Mouse (Mus musculus): ENCODE results near the gene Egr2. TPM values are rescaled to one million over a fixed set of nuclear protein-coding genes. Genes with fewer than 3 reads are reported as not detected.
A peak's percentile ranks its signal among the peaks of the same experiment; 100 is the strongest.

Gene Egr2
- polyA plus RNA-seq (2014; fragmentation: Nextera tagmentation; extraction: Ambion mirVana) = 0.97 and 0.99 TPM in 2 replicates

GRCm38 (mm10) chr10:67535256-67535655, at the start of gene Egr2:
Egr2 (plus strand) TSS chr10:67535475.
- Histone ChIP-seq H3K4me2 (replicated peaks; ENCODE audit: low read depth, low read length) (peak within 1 kb of the TSS; percentile 95), H3K4me3 (ENCODE audit: low read length) (peak within 1 kb of the TSS; percentile 62), H3K27me3 (ENCODE audit: control insufficient read depth, insufficient read depth, low read length) (peaks cover 61% of the 10 kb centered on the region), H3K27ac (ENCODE audit: low read depth, low read length) (no peak within 1 kb of the TSS), H3K4me1 (ENCODE audit: control insufficient read depth, insufficient read depth, low read length) (peaks cover 16% of the 10 kb centered on the region), H3K36me3 (ENCODE audit: control insufficient read depth, insufficient read depth, low read length) (no peaks in the 10 kb centered on the region), H3K9ac (ENCODE audit: low read depth, low read length) (peak within 1 kb of the TSS; percentile 34), H3K9me3 (ENCODE audit: control insufficient read depth, low read length) (no peaks in the 10 kb centered on the region)
- ATAC-seq (ENCODE audit: low FRiP score, low TSS enrichment) = no peak
- 1% methylated on average over 37 of the region's 37 CpGs for WGBS

DNA sequence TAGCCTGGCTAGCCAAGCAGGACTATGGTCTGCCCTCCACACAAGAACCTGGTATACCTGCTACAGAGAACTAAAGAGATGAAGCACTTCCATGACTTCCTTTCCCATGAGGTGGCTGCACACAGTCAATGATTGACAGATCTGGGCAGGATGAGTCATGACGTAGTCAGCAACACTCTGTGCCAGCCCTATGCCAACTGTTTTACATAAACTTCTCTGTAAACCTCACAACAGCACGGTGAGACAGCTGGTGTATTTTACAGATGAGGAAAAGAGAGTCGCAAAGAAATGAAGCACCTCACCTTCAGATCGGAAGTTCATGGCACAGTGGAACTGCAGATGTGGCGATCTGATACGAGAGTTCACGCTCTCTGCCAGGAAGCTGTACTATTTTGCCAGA, 47.8 kb upstream of the Egr2 start:
- whole genome bisulfite sequencing = 86% methylated on average over 7 of the region's 7 CpGs
- H3K4me2 ChIP-seq (replicated peaks; ENCODE audit: low read depth, low read length) = no peak overlapping the region
- no peak overlapping the region for H3K27ac ChIP-seq (ENCODE audit: low read depth, low read length)
- ATAC-seq (ENCODE audit: low FRiP score, low TSS enrichment) = no peak
- no peaks in the 10 kb centered on the region for H3K27me3 ChIP-seq (ENCODE audit: control insufficient read depth, insufficient read depth, low read length)
- H3K9me3 ChIP-seq (ENCODE audit: control insufficient read depth, low read length) = peaks cover 8% of the 10 kb centered on the region; the same call in 1 of the 2 replicates
- no peaks in the 10 kb centered on the region for H3K36me3 ChIP-seq (ENCODE audit: control insufficient read depth, insufficient read depth, low read length)
- H3K4me1 ChIP-seq (ENCODE audit: control insufficient read depth, insufficient read depth, low read length) = no peaks in the 10 kb centered on the region
- no peak overlapping the region for H3K9ac ChIP-seq (ENCODE audit: low read depth, low read length)
- H3K4me3 ChIP-seq (ENCODE audit: low read length) = no peak overlapping the region

- WGBS = 78% methylated on average over 6 of the region's 6 CpGs
- no peaks in the 10 kb centered on the region for H3K27me3 ChIP-seq (ENCODE audit: control insufficient read depth, insufficient read depth, low read length)
- ATAC-seq (ENCODE audit: low FRiP score, low TSS enrichment) = no peak
- H3K9ac ChIP-seq (ENCODE audit: low read depth, low read length) = no peak overlapping the region
- peaks cover 5% of the 10 kb centered on the region; the same call in 1 of the 2 replicates for H3K9me3 ChIP-seq (ENCODE audit: control insufficient read depth, low read length)
- no peak overlapping the region for H3K4me2 ChIP-seq (replicated peaks; ENCODE audit: low read depth, low read length)
- no peak overlapping the region for H3K4me3 ChIP-seq (ENCODE audit: low read length)
- H3K4me1 ChIP-seq (ENCODE audit: control insufficient read depth, insufficient read depth, low read length) = no peaks in the 10 kb centered on the region
- H3K36me3 ChIP-seq (ENCODE audit: control insufficient read depth, insufficient read depth, low read length) = no peaks in the 10 kb centered on the region
- no peak overlapping the region for H3K27ac ChIP-seq (ENCODE audit: low read depth, low read length)
Observed at GRCm38 (mm10) chr10:67489836-67490235, 45.4 kb upstream of the Egr2 start.

- H3K27ac ChIP-seq (ENCODE audit: low read depth, low read length) = no peak overlapping the region
- H3K4me2 ChIP-seq (replicated peaks; ENCODE audit: low read depth, low read length) = no peak overlapping the region
- H3K4me3 ChIP-seq (ENCODE audit: low read length) = no peak overlapping the region
- no peaks in the 10 kb centered on the region for H3K36me3 ChIP-seq (ENCODE audit: control insufficient read depth, insufficient read depth, low read length)
- no peaks in the 10 kb centered on the region for H3K9me3 ChIP-seq (ENCODE audit: control insufficient read depth, low read length)
- H3K9ac ChIP-seq (ENCODE audit: low read depth, low read length) = no peak overlapping the region
- WGBS = 88% methylated on average over 5 of the region's 5 CpGs
- H3K4me1 ChIP-seq (ENCODE audit: control insufficient read depth, insufficient read depth, low read length) = no peaks in the 10 kb centered on the region
- H3K27me3 ChIP-seq (ENCODE audit: control insufficient read depth, insufficient read depth, low read length) = no peaks in the 10 kb centered on the region
- no peak for ATAC-seq (ENCODE audit: low FRiP score, low TSS enrichment)
Observed at GRCm38 (mm10) chr10:67490632-67491031, 44.6 kb upstream of the Egr2 start.

GRCm38 (mm10) chr10:67492161-67492571, 43.1 kb upstream of the Egr2 start:
- H3K9me3 ChIP-seq (ENCODE audit: control insufficient read depth, low read length) = no peaks in the 10 kb centered on the region
- no peak overlapping the region for H3K4me2 ChIP-seq (replicated peaks; ENCODE audit: low read depth, low read length)
- no peak overlapping the region for H3K4me3 ChIP-seq (ENCODE audit: low read length)
- no peaks in the 10 kb centered on the region for H3K36me3 ChIP-seq (ENCODE audit: control insufficient read depth, insufficient read depth, low read length)
- no peak for ATAC-seq (ENCODE audit: low FRiP score, low TSS enrichment)
- WGBS = 75% methylated on average over 11 of the region's 11 CpGs
- no peak overlapping the region for H3K27ac ChIP-seq (ENCODE audit: low read depth, low read length)
- no peaks in the 10 kb centered on the region for H3K4me1 ChIP-seq (ENCODE audit: control insufficient read depth, insufficient read depth, low read length)
- no peaks in the 10 kb centered on the region for H3K27me3 ChIP-seq (ENCODE audit: control insufficient read depth, insufficient read depth, low read length)
- no peak overlapping the region for H3K9ac ChIP-seq (ENCODE audit: low read depth, low read length)

DNA sequence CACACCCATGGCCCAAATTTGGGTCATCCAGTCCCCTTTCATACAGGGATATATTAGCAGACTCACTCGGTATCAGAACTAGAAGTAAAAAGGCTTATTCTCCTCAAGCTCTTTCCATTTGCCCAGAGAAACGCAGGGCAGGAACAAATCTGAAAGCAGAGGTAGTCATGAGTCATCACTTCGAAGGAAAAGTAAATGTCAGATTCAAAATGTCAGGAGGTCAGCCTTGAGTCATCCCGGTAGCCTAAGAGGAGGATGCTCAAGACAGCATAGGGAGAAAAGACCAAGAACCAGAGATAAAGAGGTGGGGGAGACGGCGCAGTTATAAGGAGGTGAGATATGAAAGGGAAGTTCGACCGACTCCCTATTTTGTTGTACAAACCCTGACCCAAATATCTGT, 41.7 kb upstream of the Egr2 start:
- no peaks in the 10 kb centered on the region for H3K4me1 ChIP-seq (ENCODE audit: control insufficient read depth, insufficient read depth, low read length)
- H3K27ac ChIP-seq (ENCODE audit: low read depth, low read length) = no peak overlapping the region
- no peaks in the 10 kb centered on the region for H3K27me3 ChIP-seq (ENCODE audit: control insufficient read depth, insufficient read depth, low read length)
- no peak for ATAC-seq (ENCODE audit: low FRiP score, low TSS enrichment)
- no peak overlapping the region for H3K9ac ChIP-seq (ENCODE audit: low read depth, low read length)
- H3K9me3 ChIP-seq (ENCODE audit: control insufficient read depth, low read length) = no peaks in the 10 kb centered on the region
- H3K36me3 ChIP-seq (ENCODE audit: control insufficient read depth, insufficient read depth, low read length) = no peaks in the 10 kb centered on the region
- 87% methylated on average over 8 of the region's 8 CpGs for WGBS
- no peak overlapping the region for H3K4me3 ChIP-seq (ENCODE audit: low read length)
- H3K4me2 ChIP-seq (replicated peaks; ENCODE audit: low read depth, low read length) = no peak overlapping the region

GRCm38 (mm10) chr10:67497144-67497892, 38.0 kb upstream of the Egr2 start:
- H3K27ac ChIP-seq (ENCODE audit: low read depth, low read length) = no peak overlapping the region
- H3K9me3 ChIP-seq (ENCODE audit: control insufficient read depth, low read length) = no peaks in the 10 kb centered on the region
- 86% methylated on average over 15 of the region's 15 CpGs for WGBS
- H3K4me2 ChIP-seq (replicated peaks; ENCODE audit: low read depth, low read length) = no peak overlapping the region
- no peak overlapping the region for H3K9ac ChIP-seq (ENCODE audit: low read depth, low read length)
- no peaks in the 10 kb centered on the region for H3K27me3 ChIP-seq (ENCODE audit: control insufficient read depth, insufficient read depth, low read length)
- no peaks in the 10 kb centered on the region for H3K4me1 ChIP-seq (ENCODE audit: control insufficient read depth, insufficient read depth, low read length)
- no peak for ATAC-seq (ENCODE audit: low FRiP score, low TSS enrichment)
- H3K4me3 ChIP-seq (ENCODE audit: low read length) = no peak overlapping the region
- H3K36me3 ChIP-seq (ENCODE audit: control insufficient read depth, insufficient read depth, low read length) = no peaks in the 10 kb centered on the region

DNA sequence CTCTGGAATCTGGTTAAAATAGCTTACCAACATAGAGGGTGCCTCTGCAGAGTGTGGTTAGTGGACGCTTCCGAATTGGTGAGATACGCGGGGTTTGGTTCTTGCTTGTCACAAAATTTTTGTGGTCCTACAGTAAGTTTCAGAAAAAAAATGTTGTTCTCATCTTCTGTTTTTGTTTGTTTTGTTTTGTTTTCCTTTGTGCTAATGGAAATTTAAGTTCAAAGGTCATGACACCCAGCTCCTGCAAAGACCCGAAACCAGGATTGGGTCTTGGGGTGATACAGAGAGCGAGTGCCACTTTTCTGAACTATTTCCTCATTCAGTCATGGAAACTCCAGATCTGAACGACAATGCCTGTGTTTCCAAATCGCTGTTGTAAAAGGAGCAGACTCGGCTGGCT, 37.3 kb upstream of the Egr2 start:
- ATAC-seq (ENCODE audit: low FRiP score, low TSS enrichment) = no peak
- 95% methylated on average over 9 of the region's 9 CpGs for WGBS
- no peaks in the 10 kb centered on the region for H3K4me1 ChIP-seq (ENCODE audit: control insufficient read depth, insufficient read depth, low read length)

DNA sequence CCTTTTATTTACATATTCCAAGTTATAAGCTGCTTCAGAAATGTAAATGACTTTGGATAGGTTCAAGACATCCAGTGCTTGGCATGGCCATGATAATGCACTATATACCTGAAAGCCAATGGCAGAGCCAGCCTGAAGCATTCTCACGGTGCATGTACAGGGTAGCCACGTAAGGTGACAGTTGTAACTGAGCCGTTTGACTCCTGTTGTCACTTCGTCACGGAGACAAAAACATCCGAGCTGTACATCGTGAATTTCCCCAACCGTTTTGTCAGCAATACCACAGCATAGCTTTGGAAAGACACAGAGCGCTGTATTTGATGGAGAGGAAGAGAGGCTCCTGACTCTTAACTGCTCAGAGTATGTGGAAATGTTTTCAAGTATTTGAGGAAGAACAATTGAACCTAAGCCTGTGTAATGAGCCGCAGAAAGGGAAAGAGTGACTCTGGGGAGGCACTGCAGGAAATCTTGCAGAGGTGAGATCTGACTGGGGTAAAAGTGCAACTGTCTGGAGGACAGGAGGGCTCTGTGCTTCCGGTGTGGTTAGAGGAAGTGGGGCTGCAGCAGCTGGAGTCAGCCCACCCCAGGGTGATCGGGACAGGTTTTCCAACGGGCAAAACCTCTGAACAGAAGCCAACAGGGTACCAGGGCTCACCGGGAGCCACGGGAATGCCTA, 31.8 kb upstream of the Egr2 start:
- Histone ChIP-seq H3K4me2 (replicated peaks; ENCODE audit: low read depth, low read length) (no peak overlapping the region), H3K27ac (ENCODE audit: low read depth, low read length) (no peak overlapping the region), H3K4me1 (ENCODE audit: control insufficient read depth, insufficient read depth, low read length) (no peaks in the 10 kb centered on the region), H3K27me3 (ENCODE audit: control insufficient read depth, insufficient read depth, low read length) (no peaks in the 10 kb centered on the region), H3K4me3 (ENCODE audit: low read length) (no peak overlapping the region), H3K9ac (ENCODE audit: low read depth, low read length) (no peak overlapping the region), H3K9me3 (ENCODE audit: control insufficient read depth, low read length) (no peaks in the 10 kb centered on the region), H3K36me3 (ENCODE audit: control insufficient read depth, insufficient read depth, low read length) (no peaks in the 10 kb centered on the region)
- ATAC-seq (ENCODE audit: low FRiP score, low TSS enrichment) = no peak
- WGBS = 56% methylated on average over 15 of the region's 15 CpGs

More for the DNA sequence above, 37.3 kb upstream of the Egr2 start:
- H3K4me3 ChIP-seq (ENCODE audit: low read length) = no peak overlapping the region
- no peaks in the 10 kb centered on the region for H3K36me3 ChIP-seq (ENCODE audit: control insufficient read depth, insufficient read depth, low read length)
- no peak overlapping the region for H3K9ac ChIP-seq (ENCODE audit: low read depth, low read length)
- H3K27ac ChIP-seq (ENCODE audit: low read depth, low read length) = no peak overlapping the region
- no peaks in the 10 kb centered on the region for H3K9me3 ChIP-seq (ENCODE audit: control insufficient read depth, low read length)
- no peak overlapping the region for H3K4me2 ChIP-seq (replicated peaks; ENCODE audit: low read depth, low read length)
- H3K27me3 ChIP-seq (ENCODE audit: control insufficient read depth, insufficient read depth, low read length) = no peaks in the 10 kb centered on the region
